Mouse (Mus musculus) lung, postnatal 0 days (tissue): ENCODE data around the gene Pusl1.

Experiments used
- CTCF ChIP-seq: IDR thresholded peaks from 2 replicates; pipeline ENCODE4 v1.5.1; 2016; ENCODE audit warnings: antibody characterized with exemption, mild to moderate bottlenecking
- EP300 ChIP-seq: IDR thresholded peaks from 2 replicates; pipeline ENCODE4 v1.6.1; 2016; ENCODE audit warnings: antibody characterized with exemption, mild to moderate bottlenecking, control low read depth

- TF ChIP-seq CTCF (no peak), EP300 (peak; percentile 31; the same call in 1 of the 2 replicates)
Observed at GRCm38 (mm10) chr4:155839483-155839910, 52.1 kb downstream of the Pusl1 start, which contains the start of gene Mxra8.
